Mouse (Mus musculus) MEL (cell line): Measurements from ENCODE around the gene Insrr.

ENCODE experiments used
- CHD1 ChIP-seq: IDR thresholded peaks from 2 replicates; pipeline ENCODE4 v1.6.1; 2012; ENCODE audit warnings: low read depth, mild to moderate bottlenecking, inconsistent platforms, low read length, improper control_type of control experiment
- CHD2 ChIP-seq: IDR thresholded peaks from 2 replicates; pipeline ENCODE4 v1.6.1; 2011; ENCODE audit warnings: low read length, improper control_type of control experiment
- CTCF ChIP-seq, 3 experiments: IDR thresholded peaks in 2 of 3; conservative IDR thresholded peaks in 1 of 3; 2 replicates each; pipeline ENCODE4 v1.5.1; 2011 to 2012; ENCODE audit warnings: low read length in 3 of 3, low read depth in 2 of 3, mild to moderate bottlenecking in 2 of 3, improper control_type of control experiment in 1 of 3, inconsistent platforms in 1 of 3, mixed read lengths in 1 of 3, moderate library complexity in 1 of 3; ENCODE audit not compliant: control insufficient read depth in 1 of 3, insufficient read depth in 1 of 3, poor library complexity in 1 of 3, severe bottlenecking in 1 of 3
- E2F4 ChIP-seq: IDR thresholded peaks from 2 replicates; pipeline ENCODE4 v1.6.1; 2011; ENCODE audit warnings: low read depth, low read length, improper control_type of control experiment, borderline replicate concordance
- EP300 ChIP-seq, 2 experiments: IDR thresholded peaks; 2 replicates each; pipeline ENCODE4 v1.6.1; 2011; ENCODE audit warnings: improper control_type of control experiment in 2 of 2, low read length in 2 of 2, low read depth in 1 of 2, mild to moderate bottlenecking in 1 of 2
- GABPA ChIP-seq: IDR thresholded peaks from 2 replicates; pipeline ENCODE4 v1.6.1; 2012; ENCODE audit warnings: low read depth, mild to moderate bottlenecking, inconsistent platforms, low read length, improper control_type of control experiment, moderate library complexity
- GATA1 ChIP-seq: IDR thresholded peaks from 2 replicates; pipeline ENCODE4 v1.6.1; 2011; ENCODE audit warnings: low read depth, low read length, improper control_type of control experiment
- MAFK ChIP-seq: IDR thresholded peaks from 2 replicates; pipeline ENCODE4 v1.6.1; 2011; ENCODE audit warnings: low read depth, mild to moderate bottlenecking, low read length, improper control_type of control experiment, borderline replicate concordance
- MEF2A ChIP-seq: IDR thresholded peaks from 2 replicates; pipeline ENCODE4 v1.6.1; 2014; ENCODE audit warnings: low read depth, mild to moderate bottlenecking, inconsistent platforms, low read length, improper control_type of control experiment; ENCODE audit not compliant: poor library complexity, insufficient replicate concordance, severe bottlenecking; ENCODE audit errors: extremely low read depth
- NRF1 ChIP-seq: IDR thresholded peaks from 2 replicates; pipeline ENCODE4 v1.6.1; 2014; ENCODE audit warnings: low read depth, mild to moderate bottlenecking, inconsistent platforms, low read length, improper control_type of control experiment, moderate library complexity; ENCODE audit not compliant: poor library complexity, insufficient read depth, severe bottlenecking
- POLR2AphosphoS2 ChIP-seq: IDR thresholded peaks from 2 replicates; pipeline ENCODE4 v1.6.1; 2011; ENCODE audit warnings: low read length, improper control_type of control experiment
- POLR2AphosphoS5 ChIP-seq: IDR thresholded peaks from 2 replicates; pipeline ENCODE4 v1.6.1; 2012; ENCODE audit warnings: low read depth, borderline replicate concordance, mild to moderate bottlenecking, inconsistent platforms, low read length, moderate library complexity, mixed read lengths
- RCOR1 ChIP-seq: IDR thresholded peaks from 2 replicates; pipeline ENCODE4 v1.6.1; 2012; ENCODE audit warnings: low read depth, mild to moderate bottlenecking, inconsistent platforms, low read length, improper control_type of control experiment

- no peak for TF ChIP-seq EP300 (IDR thresholded peaks at IDR 0.05; ENCODE audit: low read depth in 1 of 2, low read length in 2 of 2)
- no peak for TF ChIP-seq CHD1
- no peak for TF ChIP-seq MAFK
- no peak for TF ChIP-seq CHD2
- TF ChIP-seq CTCF (IDR thresholded peaks at IDR 0.05 in 2 of 3, conservative IDR thresholded peaks at IDR 0.05 in 1 of 3; ENCODE audit: control insufficient read depth in 1 of 3, insufficient read depth in 1 of 3, low read depth in 2 of 3, low read length in 3 of 3, poor library complexity in 1 of 3, severe bottlenecking in 1 of 3) = no peak
- TF ChIP-seq POLR2AphosphoS5 = no peak
- no peak for TF ChIP-seq E2F4
- TF ChIP-seq NRF1 = no peak
- no peak for TF ChIP-seq MEF2A
- no peak for TF ChIP-seq POLR2AphosphoS2
- no peak for TF ChIP-seq RCOR1
- TF ChIP-seq GABPA = no peak
- no peak for TF ChIP-seq GATA1
Observed at GRCm38 (mm10) chr3:87763683-87764289, 33.0 kb upstream of the Insrr start.
